Mouse (Mus musculus): ENCODE measurements around the gene Gm498. TPM values are rescaled to one million over a fixed set of nuclear protein-coding genes. Genes with fewer than 3 reads are reported as not detected.
A peak's percentile ranks its signal among the peaks of the same experiment; 100 is the strongest.

Gm498 gene
- not detected for total RNA-seq (2021)

DNA sequence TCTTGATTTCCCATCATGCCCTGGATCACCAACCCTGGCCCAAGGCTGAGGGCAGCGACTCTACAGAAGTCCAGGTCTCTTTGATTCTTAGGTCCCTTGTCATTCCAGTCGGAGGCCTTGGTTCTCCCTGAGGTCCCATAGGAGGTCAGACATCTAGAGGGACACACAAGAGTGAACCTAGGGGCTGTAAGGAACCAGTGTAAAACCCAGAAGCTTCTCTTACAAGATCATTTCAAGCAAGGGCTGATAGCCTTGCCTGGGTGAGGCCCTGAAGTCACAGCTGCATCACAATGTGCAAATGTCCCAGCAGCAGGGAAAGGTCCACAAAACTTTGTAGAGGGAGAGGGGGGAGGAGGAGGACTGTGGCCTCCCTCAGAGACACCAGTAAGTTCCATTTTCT lies at the start of gene Gm498:
Gene Gm498, plus strand, starts transcription at position 301 of the 400 bp plus-strand sequence.
- no peak for DNase-seq

DNA sequence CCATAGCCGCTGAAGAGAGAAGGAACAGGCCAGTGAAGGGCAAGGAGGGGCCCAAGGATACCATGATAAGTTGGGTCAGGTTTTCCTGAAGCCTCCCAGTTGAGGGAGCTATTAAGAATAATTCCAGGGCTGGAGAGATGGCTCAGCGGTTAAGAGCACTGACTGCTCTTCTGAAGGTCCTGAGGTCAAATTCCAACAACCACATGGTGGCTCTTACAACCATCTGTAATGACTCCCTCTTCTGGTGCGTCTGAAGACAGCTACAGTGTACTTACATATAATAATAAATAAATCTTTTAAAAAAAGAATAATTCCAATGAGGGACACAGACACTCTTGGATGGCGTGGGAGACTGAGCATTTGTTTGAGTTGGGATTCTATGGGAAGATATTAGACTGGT lies 47.4 kb upstream of the Gm498 start:
- DNase-seq, result no peak

DNA sequence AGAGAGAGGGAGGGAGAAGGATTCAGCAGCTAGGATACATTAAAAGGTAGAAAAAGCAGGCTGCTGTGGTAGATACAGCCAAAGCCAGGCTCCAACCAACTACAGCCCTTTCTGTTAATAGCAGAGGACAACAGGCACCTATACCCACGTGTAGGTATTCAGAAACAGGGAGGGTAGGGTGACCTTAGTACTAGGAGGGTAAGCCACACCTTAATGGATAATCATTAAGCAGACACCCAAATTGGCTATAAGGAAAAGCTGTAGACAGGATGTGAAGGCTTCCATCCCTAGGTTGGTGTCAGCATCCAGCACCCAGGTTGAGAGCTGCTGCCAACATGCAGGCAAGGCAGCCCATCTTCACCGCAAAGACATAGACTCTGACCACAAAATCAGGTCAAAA lies 45.4 kb upstream of the Gm498 start:
- no peak for DNase-seq

GRCm38 (mm10) chr7:143822375-143823265 lies 44.0 kb upstream of the Gm498 start, which contains the start of the genes Nadsyn1 and Dhcr7:
Gene Nadsyn1, minus strand, starts transcription at chr7:143822849.
Gene Dhcr7, plus strand, starts transcription at chr7:143823145.
- DNase-seq, result peak; percentile 100

- no peak for DNase-seq
These were observed 43.4 kb upstream of the Gm498 start for GRCm38 (mm10) chr7:143823266-143823605.

- DNase-seq, result no peak
These were observed 39.7 kb upstream of the Gm498 start for GRCm38 (mm10) chr7:143826985-143827384.

GRCm38 (mm10) chr7:143829504-143830331 lies 36.9 kb upstream of the Gm498 start:
- peak; percentile 95 for DNase-seq

DNA sequence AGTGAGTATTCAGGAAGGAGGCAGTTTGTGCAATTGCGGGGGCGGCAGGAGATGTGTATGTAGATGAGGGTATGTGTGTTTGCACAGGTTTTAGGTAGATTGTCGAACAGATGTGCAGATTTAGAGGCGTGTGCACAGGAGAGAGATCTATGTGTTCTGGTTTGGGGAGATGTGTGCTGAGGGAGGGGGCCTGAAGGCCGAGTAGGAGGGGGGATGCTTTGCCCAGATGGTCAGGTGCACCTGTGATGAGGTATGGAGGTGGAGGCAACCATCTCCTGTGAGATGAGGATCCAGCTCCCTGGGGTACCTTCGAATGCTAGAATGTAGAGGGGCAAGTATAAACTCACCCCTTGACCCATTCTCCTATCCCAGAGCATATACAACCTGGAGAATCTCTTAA lies 36.2 kb upstream of the Gm498 start:
- DNase-seq, result peak; percentile 10

GRCm38 (mm10) chr7:143832196-143832595 lies 34.4 kb upstream of the Gm498 start:
- DNase-seq, result peak; percentile 15

- DNase-seq, result no peak
These were observed 34.0 kb upstream of the Gm498 start for GRCm38 (mm10) chr7:143832611-143833010.

DNA sequence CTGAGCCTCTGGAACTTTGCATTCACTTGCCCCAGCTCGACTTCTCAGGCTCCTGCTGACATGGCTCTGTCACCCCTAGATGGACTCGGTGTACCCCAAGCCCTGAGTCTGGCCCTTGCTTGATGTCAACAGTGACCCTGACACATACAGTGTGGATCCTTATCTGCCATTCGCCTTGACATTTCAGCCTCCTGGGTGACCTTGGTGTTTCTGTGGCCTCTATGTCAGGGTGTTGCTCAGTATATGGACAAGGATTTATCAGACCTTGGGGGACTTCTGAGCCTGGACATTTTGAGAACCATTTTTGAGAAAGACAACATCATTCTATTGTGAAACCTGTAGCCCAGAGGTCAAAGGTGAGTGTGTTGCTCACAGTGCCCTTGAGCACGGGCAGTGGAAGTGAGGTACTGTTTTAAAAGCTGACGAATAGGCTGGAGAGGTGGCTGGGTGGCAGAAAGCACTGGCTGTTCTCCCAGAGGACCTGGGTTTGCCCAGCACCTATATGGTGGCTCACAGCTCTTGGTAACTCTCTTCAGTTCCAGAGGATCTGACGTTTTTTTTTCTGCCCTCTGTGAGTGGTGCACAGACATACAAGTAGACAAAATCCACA lies 33.0 kb upstream of the Gm498 start:
- DNase-seq, result no peak

GRCm38 (mm10) chr7:143834316-143834715 lies 32.3 kb upstream of the Gm498 start:
- DNase-seq, result no peak

DNA sequence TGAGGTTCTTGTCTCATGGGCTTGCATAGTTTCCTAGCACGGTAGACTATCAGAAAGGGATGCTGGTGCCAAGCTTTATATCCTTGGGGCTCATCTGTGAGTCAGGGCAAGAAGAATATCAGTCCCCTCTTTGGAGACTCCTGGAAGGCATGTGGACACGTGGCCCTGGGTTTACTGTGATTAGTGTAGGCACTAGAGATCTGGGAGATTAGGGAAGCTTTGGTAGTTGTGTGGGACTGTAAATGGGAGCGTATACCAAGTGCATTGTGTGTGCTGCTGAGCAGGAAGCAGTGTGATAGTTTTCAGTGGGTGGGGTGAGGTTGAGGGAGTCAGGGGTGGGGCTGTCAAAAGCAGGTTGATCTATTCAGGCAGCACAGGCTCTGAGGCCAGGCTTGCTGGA lies 31.7 kb upstream of the Gm498 start:
- DNase-seq, result no peak

DNA sequence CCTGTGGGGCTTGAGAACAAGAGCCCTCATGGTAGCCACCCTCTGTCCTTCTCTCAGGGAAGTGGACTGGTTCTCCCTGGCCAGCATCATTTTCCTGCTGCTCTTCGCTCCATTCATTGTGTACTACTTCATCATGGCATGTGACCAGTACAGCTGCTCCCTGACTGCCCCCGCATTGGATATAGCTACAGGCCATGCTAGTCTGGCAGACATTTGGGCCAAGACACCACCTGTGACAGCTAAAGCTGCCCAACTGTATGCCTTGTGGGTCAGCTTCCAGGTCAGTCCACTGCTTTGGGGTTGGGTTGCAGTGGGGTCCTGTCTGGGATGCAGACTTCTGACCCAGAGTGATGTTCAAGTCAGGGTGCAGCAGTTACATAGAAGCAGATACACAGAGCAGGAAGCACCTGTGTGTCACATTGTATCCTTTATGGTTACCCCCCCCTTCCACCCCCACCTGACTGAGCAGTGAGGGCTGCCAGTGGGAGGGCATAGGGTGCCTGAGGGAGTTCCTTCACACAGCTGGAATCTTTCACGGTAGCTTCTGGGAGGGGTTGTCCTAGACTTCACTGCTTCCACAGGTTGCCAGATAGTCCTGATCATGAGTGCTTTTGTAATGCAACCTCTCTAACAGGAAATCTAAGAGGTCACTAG lies 28.8 kb upstream of the Gm498 start:
- DNase-seq, result no peak

GRCm38 (mm10) chr7:143840121-143840520 lies 26.5 kb upstream of the Gm498 start:
- no peak for DNase-seq

GRCm38 (mm10) chr7:143841301-143841700 lies 25.3 kb upstream of the Gm498 start:
- DNase-seq, result no peak

DNA sequence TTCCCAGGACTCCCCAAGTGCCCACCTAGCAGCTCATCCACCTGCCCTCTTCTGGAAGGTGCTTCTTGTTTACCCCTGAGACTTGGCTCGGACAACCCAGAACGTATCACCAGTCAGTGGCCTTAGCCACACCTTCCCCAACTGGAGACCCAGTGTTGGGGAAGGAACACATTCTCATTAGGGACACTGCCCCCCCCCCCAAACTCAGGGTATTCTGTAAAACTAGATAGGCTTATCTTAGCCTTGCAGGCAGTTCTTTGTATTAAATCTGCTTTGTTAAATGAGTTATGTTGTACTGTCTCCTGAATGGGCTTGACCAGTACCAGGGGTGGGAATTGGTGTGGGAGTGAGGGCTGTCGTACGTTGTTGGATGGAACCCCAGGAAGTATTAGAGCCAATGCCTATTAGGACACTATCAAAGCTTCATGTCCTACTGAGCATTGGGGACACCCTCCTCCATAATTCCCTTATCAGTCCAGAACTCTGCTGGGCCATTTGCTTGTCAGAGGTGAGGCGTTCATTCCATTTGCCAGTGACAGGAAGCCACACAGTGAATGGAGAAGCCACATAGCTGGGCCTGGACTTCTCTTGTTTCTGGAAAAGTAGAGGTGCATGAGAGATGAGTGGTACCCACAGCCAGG lies 18.4 kb upstream of the Gm498 start:
- DNase-seq, result no peak

GRCm38 (mm10) chr7:143848768-143849482 lies 17.7 kb upstream of the Gm498 start:
- no peak for DNase-seq

DNA sequence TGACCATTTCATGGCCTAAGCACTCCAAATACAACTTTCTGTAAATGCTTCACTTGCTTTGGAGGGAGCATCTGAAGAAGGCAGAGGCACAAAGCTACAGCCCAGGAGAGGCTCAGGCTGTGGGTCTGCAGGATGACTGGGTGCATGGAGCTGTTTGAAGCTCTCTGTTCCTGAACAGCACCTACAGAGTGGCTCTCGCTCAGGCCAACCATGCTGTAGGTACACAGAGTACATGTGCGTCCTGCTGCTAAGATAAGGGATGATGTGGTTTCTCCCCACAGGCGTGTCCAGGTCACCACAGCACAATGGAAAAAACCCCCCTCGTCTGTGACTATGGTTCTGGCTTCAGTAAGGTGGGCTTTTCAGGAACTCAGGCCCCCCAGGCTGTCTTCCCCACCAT lies 2.2 kb downstream of the Gm498 start:
- DNase-seq, result no peak

GRCm38 (mm10) chr7:143883717-143884116 lies 17.1 kb downstream of the Gm498 start:
- no peak for DNase-seq

DNA sequence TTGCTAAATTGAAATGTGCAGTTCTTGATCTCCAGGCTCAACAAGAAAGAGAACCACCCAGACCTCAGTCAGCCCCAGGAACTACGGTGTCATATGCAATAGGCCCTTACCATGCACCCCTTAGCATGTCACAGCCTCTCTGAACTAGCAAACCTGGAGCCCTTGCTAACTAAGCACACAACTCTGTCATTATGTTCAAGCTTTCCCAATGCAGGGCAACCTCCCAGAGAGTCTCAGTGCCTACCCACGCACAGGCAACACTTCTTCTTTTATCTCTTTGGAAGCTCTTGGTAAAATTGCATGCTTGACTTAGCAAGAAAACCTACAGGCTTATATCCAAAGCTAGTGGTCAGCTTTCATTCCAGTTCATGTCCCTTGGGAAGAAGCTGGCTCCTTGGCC lies 24.5 kb downstream of the Gm498 start:
- DNase-seq, result no peak

Data from heart, postnatal 4 days (tissue).